In genomic region chr1:155415421-155415820, GRCm38 (mm10) we compare ENCODE assay signal across 10 mouse cellular contexts. TPM values are rescaled to one million over a fixed set of nuclear protein-coding genes. Genes with fewer than 3 reads are reported as not detected.
DNase-seq lines count a peak whose midpoint lies in the region; ATAC-seq and TF ChIP-seq lines count a peak whose summit lies in the region.
"Had no signal": no experiment of that assay in that cellular context is flagged by ENCODE, and none has a peak within 500 bp of the region (broad histone marks: within the 10 kb centered on the region; RNA-seq: fewer than 3 reads in every experiment).

No protein-coding gene starts in this region.

- peak overlapping the region; percentile 99; the same call in 1 of the 2 replicates for H3K4me3 ChIP-seq in heart, adult 2 months
- peak overlapping the region; percentile 20 for H3K4me3 ChIP-seq in forebrain, embryonic 11.5 days (ENCODE audit: low read depth, low read length)
- H3K4me3 ChIP-seq in liver, embryonic 14.5 days (ENCODE audit: insufficient read depth in 1 of 2, low read depth in 2 of 2, low read length in 2 of 2), result peak overlapping the region in 1 of 2 experiments; percentile 84; a peak in 3 of 4 replicates

- H3K27me3 ChIP-seq in heart, adult 2 months (ENCODE audit: control insufficient read depth, insufficient read depth, low read length), result no peaks in the 10 kb centered on the region
- no peaks in the 10 kb centered on the region for H3K27me3 ChIP-seq in forebrain, embryonic 11.5 days (ENCODE audit: control insufficient read depth, insufficient read depth, low read length)
- H3K27me3 ChIP-seq in liver, embryonic 14.5 days (ENCODE audit: control insufficient read depth, insufficient read depth, low read length), result no peaks in the 10 kb centered on the region

- intact Hi-C loops in heart, adult 2 months (cut with DNase I), result loop anchor here (5.0 to 10.0 kb wide), 2 partner anchors 117 to 261 kb away; partner anchors contain the start of gene Stx6
- intact Hi-C loops in heart, postnatal 10 days (cut with DNase I), result loop anchor here (5.0 kb wide), 3 partner anchors 77 to 123 kb away; no protein-coding TSS in a partner anchor

- H3K79me2 ChIP-seq in heart, adult 2 months (replicated peaks; ENCODE audit: control insufficient read depth, insufficient read depth, low read length), result peaks cover 4% of the 10 kb centered on the region

- ATAC-seq in forebrain, embryonic 11.5 days (replicated peaks; ENCODE audit: low FRiP score), result no peak
- no peak for ATAC-seq in liver, embryonic 14.5 days (ENCODE audit: insufficient read depth)

- peak overlapping the region; percentile 36; the same call in 1 of the 2 replicates for H3K4me2 ChIP-seq in forebrain, embryonic 11.5 days (ENCODE audit: low read depth, low read length, severe bottlenecking)
- peak overlapping the region; percentile 84 for H3K4me2 ChIP-seq in liver, embryonic 14.5 days (ENCODE audit: low read depth)

- no peak for TF ChIP-seq POLR2A in heart, adult 2 months (IDR thresholded peaks at IDR 0.05; ENCODE audit: insufficient read depth, low read depth, low read length)

- H3K36me3 ChIP-seq in heart, adult 2 months (ENCODE audit: control insufficient read depth, insufficient read depth, low read length), result peaks cover 2% of the 10 kb centered on the region
- H3K36me3 ChIP-seq in forebrain, embryonic 11.5 days (ENCODE audit: control insufficient read depth, insufficient read depth, low read length), result no peaks in the 10 kb centered on the region
- no peaks in the 10 kb centered on the region for H3K36me3 ChIP-seq in liver, embryonic 14.5 days (replicated peaks; ENCODE audit: control insufficient read depth, insufficient read depth, low read depth)

- no peaks in the 10 kb centered on the region for H3K9me3 ChIP-seq in forebrain, embryonic 11.5 days (ENCODE audit: control insufficient read depth, low read length)
- no peaks in the 10 kb centered on the region for H3K9me3 ChIP-seq in liver, embryonic 14.5 days (ENCODE audit: control insufficient read depth, low read length)

- DNase-seq in heart, adult 2 months, result no peak
- no peak for DNase-seq in heart, postnatal 10 days
- peak; percentile 31 for DNase-seq in 416B (ENCODE audit: low read depth)
- DNase-seq in forebrain, embryonic 11.5 days (ENCODE audit: low spot score), result no peak
- DNase-seq in liver, embryonic 14.5 days (ENCODE audit: low read depth in 3 of 3, low spot score in 3 of 3), result no peak
- no peak for DNase-seq in frontal cortex, adult 2 months (ENCODE audit: extremely low spot score in 1 of 2, low spot score in 1 of 2)
- no peak for DNase-seq in thymus, postnatal 36 days
- DNase-seq in spleen, adult 12 weeks (ENCODE audit: low spot score), result no peak
- DNase-seq: cerebellum, adult 8-10 months; kidney, postnatal 4 days had no signal

- H3K4me1 ChIP-seq in heart, adult 2 months (ENCODE audit: control insufficient read depth, insufficient read depth, low read length), result peaks cover 2% of the 10 kb centered on the region
- peaks cover 2% of the 10 kb centered on the region; the same call in 1 of the 2 replicates for H3K4me1 ChIP-seq in forebrain, embryonic 11.5 days (replicated peaks; ENCODE audit: control insufficient read depth, insufficient read depth, low read length)
- peaks cover 7 to 11% of the 10 kb centered on the region in 2 experiments for H3K4me1 ChIP-seq in liver, embryonic 14.5 days (replicated peaks; ENCODE audit: control insufficient read depth in 2 of 2, insufficient read depth in 2 of 2, low read length in 1 of 2)

- H3K27ac ChIP-seq in heart, adult 2 months, result no peak overlapping the region
- H3K27ac ChIP-seq in forebrain, embryonic 11.5 days (ENCODE audit: low read depth, low read length), result no peak overlapping the region
- H3K27ac ChIP-seq in liver, embryonic 14.5 days, result no peak overlapping the region

- TF ChIP-seq EP300 in heart, adult 2 months (IDR thresholded peaks at IDR 0.05; ENCODE audit: insufficient read depth, low read depth, low read length), result no peak
- TF ChIP-seq EP300 in liver, embryonic 14.5 days (IDR thresholded peaks at IDR 0.05; ENCODE audit: low read depth), result no peak

- 73% methylated on average over 4 of the region's 4 CpGs for WGBS in heart, adult 2 months
- 70% methylated on average over 4 of the region's 4 CpGs for WGBS in forebrain, embryonic 11.5 days
- 63% methylated on average over 4 of the region's 4 CpGs for WGBS in liver, embryonic 14.5 days (ENCODE audit: insufficient replicate concordance)

- no peak overlapping the region for H3K9ac ChIP-seq in heart, adult 2 months (ENCODE audit: low read depth, low read length)
- H3K9ac ChIP-seq in forebrain, embryonic 11.5 days (ENCODE audit: low read length), result no peak overlapping the region
- H3K9ac ChIP-seq in liver, embryonic 14.5 days (replicated peaks), result peak overlapping the region; percentile 14

- no peak for TF ChIP-seq CTCF in heart, adult 2 months (IDR thresholded peaks at IDR 0.05)
- no peak for TF ChIP-seq CTCF in liver, embryonic 14.5 days (IDR thresholded peaks at IDR 0.05; ENCODE audit: low read depth)

RNA-seq across cellular contexts. Expression of gene Xpr1, which starts 1.8 kb away (rescaled TPM):
- 10 to 100 TPM; 30.3 to 34.4 TPM for total RNA-seq in heart, adult 2 months (2021)
- polyA plus RNA-seq in heart, adult 2 months (2012; rRNA removed), result 8.5 and 16.2 TPM in 2 replicates
- 10 to 100 TPM; 38.5 to 39.0 TPM for total RNA-seq in heart, postnatal 10 days (2021)
- 14.2 and 16.4 TPM in 2 replicates for polyA plus RNA-seq in forebrain, embryonic 11.5 days (2014; fragmentation: Nextera tagmentation; extraction: Ambion mirVana)
- polyA plus RNA-seq in liver, embryonic 14.5 days (2012; rRNA removed), result 3.3 and 4.2 TPM in 2 replicates
- polyA plus RNA-seq in liver, embryonic 14.5 days (2014; fragmentation: Nextera tagmentation; extraction: Ambion mirVana), result 2.2 and 2.4 TPM in 2 replicates
- polyA plus RNA-seq in frontal cortex, adult 2 months (2012; rRNA removed), result 42.5 and 43.4 TPM in 2 replicates
